Mouse (Mus musculus) thymus, postnatal 0 days (tissue): ENCODE data around the gene Rnf144a. TPM values are rescaled to one million over a fixed set of nuclear protein-coding genes. Genes with fewer than 3 reads are reported as not detected.
"Not testable (repeated sequence)": the region's sequence is repeated elsewhere in the genome, so short reads cannot be mapped to it uniquely, and the experiment has no call there.

Source experiments
- DNase-seq: peaks from one replicate; pipeline ENCODE4 v3.0.0-alpha.2; 2015; ENCODE audit warnings: low spot score
- polyA plus RNA-seq: library from polyadenylated mRNA; unstranded; fragments of >200 nt; fragmentation: Nextera tagmentation; extraction: Ambion mirVana; gene quantifications from 2 replicates; pipeline ENCODE4 v1.2.1, GENCODE M21; 2015

Gene Rnf144a
- 6.6 and 11.0 TPM in 2 replicates for polyA plus RNA-seq

- peak; percentile 88 for DNase-seq
Observed at GRCm38 (mm10) chr12:26415104-26415771, at the start of gene Rnf144a. Rnf144a (minus strand) TSS chr12:26415254.

GRCm38 (mm10) chr12:26460091-26460490 lies 45.0 kb upstream of the Rnf144a start:
- DNase-seq: no peak

- peak; percentile 78 for DNase-seq
Observed at GRCm38 (mm10) chr12:26456028-26456698, 41.1 kb upstream of the Rnf144a start, which contains the start of gene Rsad2. Rsad2 (minus strand) TSS chr12:26456452.

- no peak for DNase-seq
Observed at GRCm38 (mm10) chr12:26454682-26455081, 39.6 kb upstream of the Rnf144a start.

- DNase-seq: no peak
Observed at GRCm38 (mm10) chr12:26452951-26453350, 37.9 kb upstream of the Rnf144a start.

GRCm38 (mm10) chr12:26451150-26451549 lies 36.1 kb upstream of the Rnf144a start:
- no peak for DNase-seq

- DNase-seq: no peak
Observed at GRCm38 (mm10) chr12:26449483-26449882, 34.4 kb upstream of the Rnf144a start.

- no peak for DNase-seq
Observed at GRCm38 (mm10) chr12:26446377-26447045, 31.5 kb upstream of the Rnf144a start.

- no peak for DNase-seq
Observed at GRCm38 (mm10) chr12:26444511-26444910, 29.5 kb upstream of the Rnf144a start.

GRCm38 (mm10) chr12:26444054-26444453 lies 29.0 kb upstream of the Rnf144a start:
- peak; percentile 45 for DNase-seq

- DNase-seq: no peak
Observed at GRCm38 (mm10) chr12:26439366-26439765, 24.3 kb upstream of the Rnf144a start.

GRCm38 (mm10) chr12:26437950-26438349 lies 22.9 kb upstream of the Rnf144a start:
- no peak for DNase-seq

- DNase-seq: no peak
Observed at GRCm38 (mm10) chr12:26436334-26436733, 21.3 kb upstream of the Rnf144a start.

- DNase-seq: not testable (repeated sequence)
Observed at GRCm38 (mm10) chr12:26428771-26429170, 13.7 kb upstream of the Rnf144a start.

- DNase-seq: peak; percentile 58
Observed at GRCm38 (mm10) chr12:26424841-26425240, 9.8 kb upstream of the Rnf144a start.

GRCm38 (mm10) chr12:26418322-26418721 lies 3.3 kb upstream of the Rnf144a start:
- DNase-seq: no peak

GRCm38 (mm10) chr12:26416636-26417295 lies 1.7 kb upstream of the Rnf144a start:
- DNase-seq: no peak

GRCm38 (mm10) chr12:26414451-26415103 lies 477 bp downstream of the Rnf144a start:
- peak; percentile 17 for DNase-seq

GRCm38 (mm10) chr12:26413961-26414411 lies 1.1 kb downstream of the Rnf144a start:
- DNase-seq: no peak

- no peak for DNase-seq
Observed at GRCm38 (mm10) chr12:26412802-26413201, 2.3 kb downstream of the Rnf144a start.
